Mouse (Mus musculus): ENCODE results near the gene Bbc3. TPM values are rescaled to one million over a fixed set of nuclear protein-coding genes. Genes with fewer than 3 reads are reported as not detected.
"Not testable (repeated sequence)": the region's sequence is repeated elsewhere in the genome, so short reads cannot be mapped to it uniquely, and the experiment has no call there.

The Bbc3 gene
- total RNA-seq, 1 experiment from 2014 or later: 11.5 TPM

GRCm38 (mm10) chr7:16294837-16295236 is 13.4 kb upstream of the Bbc3 start:
- DNase-seq: peak; percentile 94

- peak; percentile 85 for DNase-seq
Observed at GRCm38 (mm10) chr7:16295321-16295900, 12.8 kb upstream of the Bbc3 start.

- no peak for DNase-seq
Observed at GRCm38 (mm10) chr7:16296146-16296545, 12.0 kb upstream of the Bbc3 start.

GRCm38 (mm10) chr7:16296766-16297390 is 11.3 kb upstream of the Bbc3 start:
- DNase-seq: peak; percentile 92

GRCm38 (mm10) chr7:16297616-16298015 is 10.6 kb upstream of the Bbc3 start:
- no peak for DNase-seq

- DNase-seq: no peak
Observed at GRCm38 (mm10) chr7:16298927-16299326, 9.3 kb upstream of the Bbc3 start.

GRCm38 (mm10) chr7:16299419-16300035 is 8.7 kb upstream of the Bbc3 start:
- peak; percentile 97 for DNase-seq

- not testable (repeated sequence) for DNase-seq
Observed at GRCm38 (mm10) chr7:16307141-16307540, 1.1 kb upstream of the Bbc3 start.

- DNase-seq: no peak
Observed at GRCm38 (mm10) chr7:16308555-16309317, 543 bp downstream of the Bbc3 start.

- DNase-seq: peak; percentile 95
Observed at GRCm38 (mm10) chr7:16309318-16310019, 1.3 kb downstream of the Bbc3 start.

GRCm38 (mm10) chr7:16310020-16310520 is 1.9 kb downstream of the Bbc3 start:
- peak; percentile 87 for DNase-seq

- DNase-seq: peak; percentile 26
Observed at GRCm38 (mm10) chr7:16310521-16311452, 2.6 kb downstream of the Bbc3 start.

- no peak for DNase-seq
Observed at GRCm38 (mm10) chr7:16311453-16312004, 3.3 kb downstream of the Bbc3 start.

- peak; percentile 26 for DNase-seq
Observed at GRCm38 (mm10) chr7:16312011-16312671, 3.9 kb downstream of the Bbc3 start.

GRCm38 (mm10) chr7:16312672-16313311 is 4.6 kb downstream of the Bbc3 start:
- DNase-seq: peak; percentile 60

- peak; percentile 90 for DNase-seq
Observed at GRCm38 (mm10) chr7:16313481-16314220, 5.5 kb downstream of the Bbc3 start.

- DNase-seq: no peak
Observed at GRCm38 (mm10) chr7:16314221-16314775, 6.1 kb downstream of the Bbc3 start.

GRCm38 (mm10) chr7:16315222-16315759 is 7.1 kb downstream of the Bbc3 start:
- no peak for DNase-seq

Data from adrenal gland, postnatal 25 days (tissue).